Mouse (Mus musculus) WW6 (cell line): ENCODE results near the gene Ppp1r12c.

Experiments used
- DNase-seq: peaks from one replicate; pipeline ENCODE4 v3.0.0-alpha.2; 2013; ENCODE audit warnings: low read depth, low spot score

Ppp1r12c gene

GRCm38 (mm10) chr7:4432026-4432425 lies 69.5 kb downstream of the Ppp1r12c start:
- DNase-seq = no peak

- DNase-seq = peak; percentile 46
Measured at GRCm38 (mm10) chr7:4431548-4431947, 69.9 kb downstream of the Ppp1r12c start.
